Mouse (Mus musculus) MEL (cell line): ENCODE results near the gene Atp5d. TPM values are rescaled to one million over a fixed set of nuclear protein-coding genes. Genes with fewer than 3 reads are reported as not detected.

Experiments used
- DNase-seq: peaks from one replicate; pipeline ENCODE4 v3.0.0; 2011; ENCODE audit warnings: low read depth, low spot score
- H3K27ac ChIP-seq: 2 replicates; pipeline ENCODE4 v1.5.1; 2012; ENCODE audit warnings: low read depth, mild to moderate bottlenecking, control low read depth, low read length, moderate library complexity; ENCODE audit not compliant: control insufficient read depth
- H3K27me3 ChIP-seq, 2 experiments: fragments of 150-350 bp in 1 of 2; sonication (generic) in 1 of 2; 2 replicates each; pipeline ENCODE4 v1.6.1; 2012; ENCODE audit warnings: low read length in 2 of 2, mild to moderate bottlenecking in 2 of 2, improper control_type of control experiment in 1 of 2, moderate library complexity in 1 of 2; ENCODE audit not compliant: insufficient read depth in 2 of 2, control insufficient read depth in 1 of 2
- H3K36me3 ChIP-seq, 2 experiments: 2 replicates each; pipeline ENCODE4 v1.6.1; 2012 to 2014; ENCODE audit warnings: low read length in 2 of 2, improper control_type of control experiment in 1 of 2, inconsistent platforms in 1 of 2, mild to moderate bottlenecking in 1 of 2; ENCODE audit not compliant: insufficient read depth in 2 of 2, control insufficient read depth in 1 of 2
- H3K4me1 ChIP-seq, 2 experiments: fragments of 150-350 bp in 1 of 2; sonication (generic) in 1 of 2; 2 replicates each; pipeline ENCODE4 v1.6.1; 2012; ENCODE audit warnings: low read length in 2 of 2, improper control_type of control experiment in 1 of 2, mild to moderate bottlenecking in 1 of 2; ENCODE audit not compliant: insufficient read depth in 2 of 2, control insufficient read depth in 1 of 2
- H3K4me3 ChIP-seq, 2 experiments: fragments of 150-350 bp in 1 of 2; sonication (generic) in 1 of 2; 2 replicates each; pipeline ENCODE4 v1.5.1; 2012; ENCODE audit warnings: low read depth in 2 of 2, low read length in 2 of 2, mild to moderate bottlenecking in 2 of 2, moderate library complexity in 2 of 2, control low read depth in 1 of 2, improper control_type of control experiment in 1 of 2; ENCODE audit not compliant: control insufficient read depth in 1 of 2, insufficient read depth in 1 of 2
- H3K79me2 ChIP-seq: 2 replicates; pipeline ENCODE4 v1.6.1; 2012; ENCODE audit warnings: mild to moderate bottlenecking, low read length, moderate library complexity; ENCODE audit not compliant: control insufficient read depth, poor library complexity, insufficient read depth
- H3K9ac ChIP-seq: 2 replicates; pipeline ENCODE4 v1.6.1; 2012; ENCODE audit warnings: low read depth, mild to moderate bottlenecking, control low read depth, low read length, moderate library complexity; ENCODE audit not compliant: control insufficient read depth, poor library complexity, severe bottlenecking
- H3K9me3 ChIP-seq: fragments of 150-350 bp; sonication (generic); replicated peaks from 2 replicates; pipeline ENCODE4 v1.6.1; 2012; ENCODE audit warnings: mild to moderate bottlenecking, low read length, improper control_type of control experiment, moderate library complexity; ENCODE audit not compliant: insufficient read depth
- BHLHE40 ChIP-seq: IDR thresholded peaks from 2 replicates; pipeline ENCODE4 v1.6.1; 2012; ENCODE audit warnings: low read depth, mild to moderate bottlenecking, inconsistent platforms, low read length, improper control_type of control experiment, borderline replicate concordance
- CHD1 ChIP-seq: IDR thresholded peaks from 2 replicates; pipeline ENCODE4 v1.6.1; 2012; ENCODE audit warnings: low read depth, mild to moderate bottlenecking, inconsistent platforms, low read length, improper control_type of control experiment
- CHD2 ChIP-seq: IDR thresholded peaks from 2 replicates; pipeline ENCODE4 v1.6.1; 2011; ENCODE audit warnings: low read length, improper control_type of control experiment
- CTCF ChIP-seq, 3 experiments: IDR thresholded peaks in 2 of 3; conservative IDR thresholded peaks in 1 of 3; 2 replicates each; pipeline ENCODE4 v1.5.1; 2011 to 2012; ENCODE audit warnings: low read length in 3 of 3, low read depth in 2 of 3, mild to moderate bottlenecking in 2 of 3, improper control_type of control experiment in 1 of 3, inconsistent platforms in 1 of 3, mixed read lengths in 1 of 3, moderate library complexity in 1 of 3; ENCODE audit not compliant: control insufficient read depth in 1 of 3, insufficient read depth in 1 of 3, poor library complexity in 1 of 3, severe bottlenecking in 1 of 3
- E2F4 ChIP-seq: IDR thresholded peaks from 2 replicates; pipeline ENCODE4 v1.6.1; 2011; ENCODE audit warnings: low read depth, low read length, improper control_type of control experiment, borderline replicate concordance
- ELF1 ChIP-seq: IDR thresholded peaks from 2 replicates; pipeline ENCODE4 v1.6.1; 2014; ENCODE audit warnings: low read depth, mild to moderate bottlenecking, inconsistent platforms, low read length, improper control_type of control experiment, moderate library complexity
- EP300 ChIP-seq, 2 experiments: IDR thresholded peaks; 2 replicates each; pipeline ENCODE4 v1.6.1; 2011; ENCODE audit warnings: improper control_type of control experiment in 2 of 2, low read length in 2 of 2, low read depth in 1 of 2, mild to moderate bottlenecking in 1 of 2
- ETS1 ChIP-seq: IDR thresholded peaks from 2 replicates; pipeline ENCODE4 v1.6.1; 2012; ENCODE audit warnings: low read depth, mild to moderate bottlenecking, inconsistent platforms, low read length, improper control_type of control experiment, moderate library complexity
- GATA1 ChIP-seq: IDR thresholded peaks from 2 replicates; pipeline ENCODE4 v1.6.1; 2011; ENCODE audit warnings: low read depth, low read length, improper control_type of control experiment
- HCFC1 ChIP-seq: IDR thresholded peaks from 2 replicates; pipeline ENCODE4 v1.6.1; 2012; ENCODE audit warnings: low read depth, mild to moderate bottlenecking, inconsistent platforms, low read length, improper control_type of control experiment, moderate library complexity
- JUND ChIP-seq: IDR thresholded peaks from 2 replicates; pipeline ENCODE4 v1.6.1; 2011; ENCODE audit warnings: low read depth, mild to moderate bottlenecking, improper control_type of control experiment, low read length
- KAT2A ChIP-seq: conservative IDR thresholded peaks from 2 replicates; pipeline ENCODE4 v1.6.1; 2012; ENCODE audit warnings: low read depth, low read length, improper control_type of control experiment, inconsistent platforms
- MAFK ChIP-seq: IDR thresholded peaks from 2 replicates; pipeline ENCODE4 v1.6.1; 2011; ENCODE audit warnings: low read depth, mild to moderate bottlenecking, low read length, improper control_type of control experiment, borderline replicate concordance
- MAX ChIP-seq: IDR thresholded peaks from 2 replicates; pipeline ENCODE4 v1.6.1; 2011; ENCODE audit warnings: low read length, improper control_type of control experiment
- MAZ ChIP-seq: IDR thresholded peaks from 2 replicates; pipeline ENCODE4 v1.6.1; 2012; ENCODE audit warnings: low read depth, mild to moderate bottlenecking, inconsistent platforms, low read length, improper control_type of control experiment
- MEF2A ChIP-seq: IDR thresholded peaks from 2 replicates; pipeline ENCODE4 v1.6.1; 2014; ENCODE audit warnings: low read depth, mild to moderate bottlenecking, inconsistent platforms, low read length, improper control_type of control experiment; ENCODE audit not compliant: poor library complexity, insufficient replicate concordance, severe bottlenecking; ENCODE audit errors: extremely low read depth
- MXI1 ChIP-seq: IDR thresholded peaks from 2 replicates; pipeline ENCODE4 v1.6.1; 2011; ENCODE audit warnings: mild to moderate bottlenecking, low read depth, low read length, improper control_type of control experiment
- MYB ChIP-seq: IDR thresholded peaks from 2 replicates; pipeline ENCODE4 v1.6.1; 2011; ENCODE audit warnings: mild to moderate bottlenecking, low read depth, low read length, improper control_type of control experiment
- MYC ChIP-seq: IDR thresholded peaks from 2 replicates; pipeline ENCODE4 v1.6.1; 2011; ENCODE audit warnings: low read depth, mild to moderate bottlenecking, low read length, improper control_type of control experiment, moderate library complexity
- NELFE ChIP-seq: IDR thresholded peaks from 2 replicates; pipeline ENCODE4 v1.6.1; 2011; ENCODE audit warnings: low read depth, low read length, improper control_type of control experiment
- NRF1 ChIP-seq: IDR thresholded peaks from 2 replicates; pipeline ENCODE4 v1.6.1; 2014; ENCODE audit warnings: low read depth, mild to moderate bottlenecking, inconsistent platforms, low read length, improper control_type of control experiment, moderate library complexity; ENCODE audit not compliant: poor library complexity, insufficient read depth, severe bottlenecking
- POLR2A ChIP-seq, 2 experiments: IDR thresholded peaks; 2 replicates each; pipeline ENCODE4 v1.6.1; 2011 to 2012; ENCODE audit warnings: low read length in 2 of 2, mild to moderate bottlenecking in 2 of 2, control low read depth in 1 of 2, improper control_type of control experiment in 1 of 2, low read depth in 1 of 2, moderate library complexity in 1 of 2; ENCODE audit not compliant: control insufficient read depth in 1 of 2, insufficient read depth in 1 of 2, poor library complexity in 1 of 2
- POLR2AphosphoS2 ChIP-seq: IDR thresholded peaks from 2 replicates; pipeline ENCODE4 v1.6.1; 2011; ENCODE audit warnings: low read length, improper control_type of control experiment
- POLR2AphosphoS5 ChIP-seq: IDR thresholded peaks from 2 replicates; pipeline ENCODE4 v1.6.1; 2012; ENCODE audit warnings: low read depth, borderline replicate concordance, mild to moderate bottlenecking, inconsistent platforms, low read length, moderate library complexity, mixed read lengths
- RAD21 ChIP-seq: IDR thresholded peaks from 2 replicates; pipeline ENCODE4 v1.6.1; 2011; ENCODE audit warnings: mild to moderate bottlenecking, low read depth, low read length, improper control_type of control experiment
- RCOR1 ChIP-seq: IDR thresholded peaks from 2 replicates; pipeline ENCODE4 v1.6.1; 2012; ENCODE audit warnings: low read depth, mild to moderate bottlenecking, inconsistent platforms, low read length, improper control_type of control experiment
- SIN3A ChIP-seq: IDR thresholded peaks from 2 replicates; pipeline ENCODE4 v1.6.1; 2012; ENCODE audit warnings: low read length, improper control_type of control experiment, inconsistent platforms
- SMC3 ChIP-seq: IDR thresholded peaks from 2 replicates; pipeline ENCODE4 v1.6.1; 2011; ENCODE audit warnings: low read depth, low read length, improper control_type of control experiment
- TAL1 ChIP-seq: IDR thresholded peaks from 2 replicates; pipeline ENCODE4 v1.6.1; 2012; ENCODE audit warnings: mild to moderate bottlenecking, inconsistent platforms, low read length, moderate library complexity, mixed read lengths
- TBP ChIP-seq: IDR thresholded peaks from 2 replicates; pipeline ENCODE4 v1.8.0; 2011; ENCODE audit warnings: low read depth, low read length, improper control_type of control experiment
- TCF12 ChIP-seq: IDR thresholded peaks from 2 replicates; pipeline ENCODE4 v1.6.1; 2014; ENCODE audit warnings: low read depth, mild to moderate bottlenecking, inconsistent platforms, low read length, improper control_type of control experiment, moderate library complexity
- UBTF ChIP-seq: IDR thresholded peaks from 2 replicates; pipeline ENCODE4 v1.6.1; 2012; ENCODE audit warnings: low read depth, mild to moderate bottlenecking, inconsistent platforms, low read length, improper control_type of control experiment, moderate library complexity, borderline replicate concordance; ENCODE audit not compliant: insufficient read depth
- USF2 ChIP-seq, 2 experiments: IDR thresholded peaks; 2 replicates each; pipeline ENCODE4 v1.6.1; 2011 to 2012; ENCODE audit warnings: improper control_type of control experiment in 2 of 2, low read length in 2 of 2, borderline replicate concordance in 1 of 2, inconsistent platforms in 1 of 2, low read depth in 1 of 2, mild to moderate bottlenecking in 1 of 2; ENCODE audit not compliant: insufficient read depth in 1 of 2
- ZC3H11A ChIP-seq: IDR thresholded peaks from 2 replicates; pipeline ENCODE4 v1.6.1; 2012; ENCODE audit warnings: low read depth, mild to moderate bottlenecking, inconsistent platforms, low read length, improper control_type of control experiment
- ZKSCAN1 ChIP-seq: IDR thresholded peaks from 2 replicates; pipeline ENCODE4 v1.6.1; 2012; ENCODE audit warnings: low read depth, mild to moderate bottlenecking, inconsistent platforms, low read length, improper control_type of control experiment, moderate library complexity
- ZMIZ1 ChIP-seq: IDR thresholded peaks from 2 replicates; pipeline ENCODE4 v1.6.1; 2012; ENCODE audit warnings: low read depth, mild to moderate bottlenecking, inconsistent platforms, low read length, improper control_type of control experiment, moderate library complexity
- polyA plus RNA-seq, 2 experiments: library from polyadenylated mRNA; stranded (reverse) in 1 of 2; unstranded in 1 of 2; fragments of >175 nt in 1 of 2; fragments of >200 nt in 1 of 2; gene quantifications; 2 replicates each; pipeline versions ENCODE4 v1.2.1 to v1.2.4; 2012; ENCODE audit warnings: low replicate concordance in 2 of 2, low read depth in 1 of 2; ENCODE audit not compliant: insufficient read length in 2 of 2, insufficient read depth in 1 of 2, missing spikeins in 1 of 2
- total RNA-seq: library from RNA; depleted of rRNA; stranded (reverse); fragments of 300-350 nt; gene quantifications from 2 replicates; pipeline ENCODE4 v1.2.3, GENCODE M21; 2012

The Atp5d gene
- total and polyA plus RNA-seq, 3 experiments: 300 to 657 (median 308) TPM

DNA sequence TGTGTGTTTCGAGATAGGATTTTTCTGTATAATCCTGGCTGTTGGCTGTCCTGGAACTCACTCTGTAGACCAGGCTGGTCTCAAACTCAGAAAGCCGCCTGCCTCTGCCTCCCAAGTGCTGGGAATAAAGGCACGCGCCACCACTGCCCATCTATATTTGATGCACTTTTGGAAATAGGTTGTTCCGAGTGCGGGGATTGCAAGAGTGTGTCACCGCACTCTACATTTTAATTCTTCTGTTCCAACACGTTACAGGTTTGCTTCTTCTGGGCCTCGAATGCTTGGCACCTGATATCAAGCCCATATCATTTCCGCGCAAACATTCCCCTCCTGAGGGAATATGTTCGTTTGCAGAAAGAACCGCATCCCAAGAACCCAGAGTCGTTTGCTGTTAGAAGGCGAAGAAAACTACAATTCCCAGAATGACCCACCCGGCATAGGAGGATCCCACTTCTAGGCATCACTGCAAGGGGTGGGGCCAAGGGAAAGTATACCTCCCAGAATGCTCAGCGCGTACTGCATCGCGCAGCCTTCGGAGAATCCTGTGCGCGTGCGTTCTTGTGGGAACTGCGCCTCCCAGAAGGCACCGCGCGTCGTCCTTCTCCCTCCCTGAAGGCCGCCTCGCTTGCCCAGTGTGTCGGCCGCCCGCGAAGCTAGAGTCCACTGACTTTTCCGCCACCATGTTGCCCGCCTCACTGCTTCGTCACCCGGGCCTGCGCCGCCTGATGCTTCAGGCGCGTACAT, 3.5 kb downstream of the Atp5d start:
- peaks cover 0 to 42% of the 10 kb centered on the region in 2 experiments; a peak in 3 of 4 replicates for H3K4me1 ChIP-seq

GRCm38 (mm10) chr10:80142530-80142925, 4.1 kb downstream of the Atp5d start:
- peak overlapping the region; percentile 46 for H3K27ac ChIP-seq
- H3K9ac ChIP-seq: peak overlapping the region; percentile 89
- peaks cover 29% of the 10 kb centered on the region for H3K79me2 ChIP-seq
- no peaks in the 10 kb centered on the region for H3K9me3 ChIP-seq
- peak overlapping the region; percentile 72 to 79 for H3K4me3 ChIP-seq
- no peak for DNase-seq
- H3K27me3 ChIP-seq: no peaks in the 10 kb centered on the region
- peaks cover 0 to 47% of the 10 kb centered on the region in 2 experiments; a peak in 3 of 4 replicates for H3K4me1 ChIP-seq
- H3K36me3 ChIP-seq: peaks cover 0 to 19% of the 10 kb centered on the region in 2 experiments; a peak in 2 of 4 replicates
- TF ChIP-seq TBP (no peak), POLR2A (IDR thresholded peaks at IDR 0.05; ENCODE audit: control insufficient read depth in 1 of 2, insufficient read depth in 1 of 2, low read depth in 1 of 2, low read length in 2 of 2, poor library complexity in 1 of 2) (no peak; a peak in 2 of 4 replicates), EP300 (IDR thresholded peaks at IDR 0.05; ENCODE audit: low read depth in 1 of 2, low read length in 2 of 2) (no peak), RCOR1 (no peak), CHD1 (no peak), ELF1 (no peak), ZKSCAN1 (no peak), RAD21 (no peak), BHLHE40 (no peak), MYB (no peak), ZC3H11A (no peak), ZMIZ1 (no peak; the same call in 1 of the 2 replicates), HCFC1 (no peak), JUND (no peak), SMC3 (0 out of 2 replicates have a peak, but pooled peaks have one; percentile 6), POLR2AphosphoS2 (no peak), SIN3A (0 out of 2 replicates have a peak, but pooled peaks have one; percentile 48)

More for the DNA sequence above, 3.5 kb downstream of the Atp5d start:
- Histone ChIP-seq H3K9ac (peak overlapping the region; percentile 89), H3K9me3 (no peaks in the 10 kb centered on the region), H3K36me3 (peaks cover 0 to 19% of the 10 kb centered on the region in 2 experiments; a peak in 2 of 4 replicates), H3K79me2 (peaks cover 29% of the 10 kb centered on the region), H3K4me3 (peak overlapping the region; percentile 72 to 79), H3K27me3 (no peaks in the 10 kb centered on the region), H3K27ac (peak overlapping the region; percentile 86)
- TF ChIP-seq RCOR1 (no peak), NRF1 (peak; percentile 85), CHD1 (no peak), UBTF (no peak), MYC (peak; percentile 84), MEF2A (no peak), HCFC1 (peak; percentile 98), NELFE (peak; percentile 96), ETS1 (peak; percentile 45; the same call in 1 of the 2 replicates), POLR2AphosphoS5 (no peak), MAZ (peak; percentile 76; the same call in 1 of the 2 replicates), ELF1 (peak; percentile 57), CTCF (IDR thresholded peaks at IDR 0.05 in 2 of 3, conservative IDR thresholded peaks at IDR 0.05 in 1 of 3; ENCODE audit: control insufficient read depth in 1 of 3, insufficient read depth in 1 of 3, low read depth in 2 of 3, low read length in 3 of 3, poor library complexity in 1 of 3, severe bottlenecking in 1 of 3) (no peak), EP300 (IDR thresholded peaks at IDR 0.05; ENCODE audit: low read depth in 1 of 2, low read length in 2 of 2) (no peak), MXI1 (peak; percentile 79), POLR2AphosphoS2 (peak; percentile 91), MAX (peak; percentile 96), USF2 (IDR thresholded peaks at IDR 0.05; ENCODE audit: borderline replicate concordance in 1 of 2, insufficient read depth in 1 of 2, low read depth in 1 of 2, low read length in 2 of 2) (no peak), ZKSCAN1 (no peak), TAL1 (no peak), POLR2A (IDR thresholded peaks at IDR 0.05; ENCODE audit: control insufficient read depth in 1 of 2, insufficient read depth in 1 of 2, low read depth in 1 of 2, low read length in 2 of 2, poor library complexity in 1 of 2) (peak; percentile 77 to 91; a peak in 3 of 4 replicates), E2F4 (no peak), TBP (peak; percentile 54; the same call in 1 of the 2 replicates), MAFK (no peak), TCF12 (peak; percentile 58), CHD2 (no peak), GATA1 (no peak), ZMIZ1 (peak; percentile 78; the same call in 1 of the 2 replicates), KAT2A (peak; percentile 91), MYB (no peak), SIN3A (peak; percentile 86; the same call in 1 of the 2 replicates), JUND (no peak), ZC3H11A (no peak)
- DNase-seq: peak; percentile 99
